Mouse (Mus musculus): ENCODE measurements around the gene R3hdm4.
"Not testable (repeated sequence)": the region's sequence is repeated elsewhere in the genome, so short reads cannot be mapped to it uniquely, and the experiment has no call there.

Gene R3hdm4

GRCm38 (mm10) chr10:79906712-79907111 lies 14.3 kb downstream of the R3hdm4 start:
- in situ Hi-C loops (cut with MboI): no loop called here

- in situ Hi-C loops (cut with MboI): no loop called here
Observed at GRCm38 (mm10) chr10:79900951-79901410, 20.0 kb downstream of the R3hdm4 start.

- in situ Hi-C loops (cut with MboI): no loop called here
Observed at GRCm38 (mm10) chr10:79897316-79898245, 23.4 kb downstream of the R3hdm4 start.

GRCm38 (mm10) chr10:79896814-79897213 lies 24.2 kb downstream of the R3hdm4 start:
- in situ Hi-C loops (cut with MboI): no loop called here

- in situ Hi-C loops (cut with MboI): no loop called here
Observed at GRCm38 (mm10) chr10:79896306-79896705, 24.7 kb downstream of the R3hdm4 start.

GRCm38 (mm10) chr10:79892451-79893118 lies 28.4 kb downstream of the R3hdm4 start:
- in situ Hi-C loops (cut with MboI): not testable (repeated sequence)

- in situ Hi-C loops (cut with MboI): no loop called here
Observed at GRCm38 (mm10) chr10:79890670-79891069, 30.3 kb downstream of the R3hdm4 start, which contains the start of gene Cfd. TSS of gene Cfd (plus strand) at chr10:79890853.

- in situ Hi-C loops (cut with MboI): loop anchor here (10.0 kb wide), 1 partner anchor 65 kb away; no protein-coding TSS in a partner anchor
Observed at GRCm38 (mm10) chr10:79889386-79889785, 31.6 kb downstream of the R3hdm4 start.

GRCm38 (mm10) chr10:79886611-79887010 lies 34.4 kb downstream of the R3hdm4 start:
- in situ Hi-C loops (cut with MboI): loop anchor here (10.0 kb wide), 1 partner anchor 68 kb away; no protein-coding TSS in a partner anchor

GRCm38 (mm10) chr10:79886054-79886453 lies 35.0 kb downstream of the R3hdm4 start, which contains the start of gene Elane:
TSS of gene Elane (plus strand) at chr10:79886247.
- in situ Hi-C loops (cut with MboI): loop anchor here (10.0 kb wide), 1 partner anchor 69 kb away; no protein-coding TSS in a partner anchor

- in situ Hi-C loops (cut with MboI): loop anchor here (10.0 kb wide), 1 partner anchor 70 kb away; no protein-coding TSS in a partner anchor
Observed at GRCm38 (mm10) chr10:79884938-79885337, 36.1 kb downstream of the R3hdm4 start.

- in situ Hi-C loops (cut with MboI): loop anchor here (10.0 kb wide), 1 partner anchor 70 kb away; no protein-coding TSS in a partner anchor
Observed at GRCm38 (mm10) chr10:79884446-79884845, 36.6 kb downstream of the R3hdm4 start.

- in situ Hi-C loops (cut with MboI): loop anchor here (10.0 kb wide), 1 partner anchor 71 kb away; no protein-coding TSS in a partner anchor
Observed at GRCm38 (mm10) chr10:79883297-79884084, 37.5 kb downstream of the R3hdm4 start.

GRCm38 (mm10) chr10:79881981-79882380 lies 39.0 kb downstream of the R3hdm4 start:
- in situ Hi-C loops (cut with MboI): loop anchor here (10.0 kb wide), 1 partner anchor 73 kb away; no protein-coding TSS in a partner anchor

- in situ Hi-C loops (cut with MboI): loop anchor here (10.0 kb wide), 1 partner anchor 74 kb away; no protein-coding TSS in a partner anchor
Observed at GRCm38 (mm10) chr10:79880721-79881120, 40.3 kb downstream of the R3hdm4 start.

- in situ Hi-C loops (cut with MboI): no loop called here
Observed at GRCm38 (mm10) chr10:79879527-79879926, 41.5 kb downstream of the R3hdm4 start.

GRCm38 (mm10) chr10:79877757-79878156 lies 43.3 kb downstream of the R3hdm4 start:
- in situ Hi-C loops (cut with MboI): no loop called here

- in situ Hi-C loops (cut with MboI): no loop called here
Observed at GRCm38 (mm10) chr10:79877174-79877573, 43.8 kb downstream of the R3hdm4 start.

- in situ Hi-C loops (cut with MboI): no loop called here
Observed at GRCm38 (mm10) chr10:79874290-79874862, 46.6 kb downstream of the R3hdm4 start, which contains the start of the genes Prtn3 and Plppr3. TSS of gene Prtn3 (plus strand) at chr10:79874476. TSS of gene Plppr3 (minus strand) at chr10:79874634.

- in situ Hi-C loops (cut with MboI): no loop called here
Observed at GRCm38 (mm10) chr10:79873715-79874289, 47.2 kb downstream of the R3hdm4 start.

Data from mature B cell (primary cell).